Mouse (Mus musculus) forebrain, embryonic 13.5 days (tissue): ENCODE measurements around the gene Clec10a. TPM values are rescaled to one million over a fixed set of nuclear protein-coding genes. Genes with fewer than 3 reads are reported as not detected.

ENCODE experiments used
- ATAC-seq: fragments of 200-750 bp; cut with Nextera tagmentation; 2 replicates; pipeline ENCODE4 v1.8.0; 2017
- H3K27ac ChIP-seq: fragments of 300-500 bp; sonication (generic); 2 replicates; pipeline ENCODE4 v1.5.1; 2015; ENCODE audit warnings: inconsistent platforms, mild to moderate bottlenecking, moderate library complexity
- H3K27me3 ChIP-seq: fragments of 300-500 bp; sonication (generic); 2 replicates; pipeline ENCODE4 v1.6.1; 2015; ENCODE audit warnings: mild to moderate bottlenecking, inconsistent platforms
- H3K36me3 ChIP-seq: fragments of 300-500 bp; sonication (generic); 2 replicates; pipeline ENCODE4 v1.6.1; 2015; ENCODE audit warnings: mild to moderate bottlenecking, inconsistent platforms; ENCODE audit not compliant: poor library complexity, severe bottlenecking
- H3K4me1 ChIP-seq: fragments of 300-500 bp; sonication (generic); 2 replicates; pipeline ENCODE4 v1.6.1; 2015; ENCODE audit warnings: inconsistent platforms
- H3K4me2 ChIP-seq: fragments of 300-500 bp; sonication (generic); 2 replicates; pipeline ENCODE4 v1.6.1; 2015; ENCODE audit warnings: inconsistent platforms, mild to moderate bottlenecking, moderate library complexity
- H3K4me3 ChIP-seq: fragments of 300-500 bp; sonication (generic); 2 replicates; pipeline ENCODE4 v1.5.1; 2015; ENCODE audit warnings: mild to moderate bottlenecking, inconsistent platforms
- H3K9ac ChIP-seq: fragments of 300-500 bp; sonication (generic); 2 replicates; pipeline ENCODE4 v1.6.1; 2015; ENCODE audit warnings: mild to moderate bottlenecking, inconsistent platforms
- H3K9me3 ChIP-seq: fragments of 300-500 bp; sonication (generic); replicated peaks from 2 replicates; pipeline ENCODE4 v1.6.1; 2016; ENCODE audit warnings: inconsistent platforms
- WGBS: fragments of 180-500 bp; shearing (Covaris S2); methylation state at CpG from one replicate; pipeline ENCODE4 v1.1.7; 2015; 5-methylcytosine and 5-hydroxymethylcytosine counted together
- polyA plus RNA-seq: library from polyadenylated mRNA; unstranded; fragments of >200 nt; fragmentation: Nextera tagmentation; extraction: Ambion mirVana; gene quantifications from 2 replicates; pipeline ENCODE4 v1.2.1, GENCODE M21; 2015

The Clec10a gene
- polyA plus RNA-seq, 1 experiment from 2014 or later: 0.53 TPM

- Histone ChIP-seq H3K4me3 (no peak overlapping the region), H3K9me3 (no peaks in the 10 kb centered on the region), H3K27me3 (peaks cover 41% of the 10 kb centered on the region), H3K36me3 (no peaks in the 10 kb centered on the region), H3K27ac (no peak overlapping the region), H3K4me1 (peaks cover 18% of the 10 kb centered on the region), H3K9ac (0 out of 2 replicates have a peak overlapping the region, but pooled peaks have one; percentile 10), H3K4me2 (no peak overlapping the region)
- no peak for ATAC-seq
- WGBS: 90% methylated on average over 2 of the region's 2 CpGs
These were observed 54.7 kb downstream of the Clec10a start for GRCm38 (mm10) chr11:70210681-70211080.

GRCm38 (mm10) chr11:70211972-70212371 lies 56.0 kb downstream of the Clec10a start:
- Histone ChIP-seq H3K27me3 (peaks cover 54% of the 10 kb centered on the region), H3K9me3 (no peaks in the 10 kb centered on the region), H3K9ac (no peak overlapping the region), H3K4me2 (no peak overlapping the region), H3K4me1 (peaks cover 18% of the 10 kb centered on the region), H3K27ac (no peak overlapping the region), H3K36me3 (peaks cover 3% of the 10 kb centered on the region), H3K4me3 (no peak overlapping the region)
- no peak for ATAC-seq
- WGBS: 75% methylated on average over 6 of the region's 6 CpGs

- H3K4me3 ChIP-seq: peak within 1 kb of the TSS; percentile 33
- ATAC-seq: no peak
These were observed 56.4 kb downstream of the Clec10a start, which contains the start of gene Slc16a11 for GRCm38 (mm10) chr11:70212423-70212822. Slc16a11 (plus strand) TSS chr11:70212752.

GRCm38 (mm10) chr11:70212896-70213295 lies 56.9 kb downstream of the Clec10a start:
- no peak overlapping the region for H3K9ac ChIP-seq
- peaks cover 13% of the 10 kb centered on the region for H3K36me3 ChIP-seq
- no peak overlapping the region for H3K27ac ChIP-seq
- ATAC-seq: no peak
- peaks cover 18% of the 10 kb centered on the region for H3K4me1 ChIP-seq
- no peak overlapping the region for H3K4me3 ChIP-seq
- H3K9me3 ChIP-seq: no peaks in the 10 kb centered on the region
- WGBS: 7% methylated on average over 9 of the region's 9 CpGs
- no peak overlapping the region for H3K4me2 ChIP-seq
- H3K27me3 ChIP-seq: peaks cover 60% of the 10 kb centered on the region

More at GRCm38 (mm10) chr11:70212423-70212822, 56.4 kb downstream of the Clec10a start, which contains the start of gene Slc16a11:
- H3K9ac ChIP-seq: no peak within 1 kb of the TSS
- peaks cover 18% of the 10 kb centered on the region for H3K4me1 ChIP-seq
- H3K36me3 ChIP-seq: peaks cover 8% of the 10 kb centered on the region
- no peaks in the 10 kb centered on the region for H3K9me3 ChIP-seq
- peaks cover 59% of the 10 kb centered on the region for H3K27me3 ChIP-seq
- H3K27ac ChIP-seq: no peak within 1 kb of the TSS
- 65% methylated on average over 6 of the region's 6 CpGs for WGBS
- H3K4me2 ChIP-seq: peak within 1 kb of the TSS; percentile 60

- 4% methylated on average over 26 of the region's 26 CpGs for WGBS
These were observed 57.7 kb downstream of the Clec10a start for GRCm38 (mm10) chr11:70213736-70214135.

GRCm38 (mm10) chr11:70214191-70214855 lies 58.3 kb downstream of the Clec10a start:
- Histone ChIP-seq H3K4me3 (peak overlapping the region; percentile 33), H3K27ac (no peak overlapping the region), H3K27me3 (peaks cover 60% of the 10 kb centered on the region), H3K36me3 (peaks cover 14% of the 10 kb centered on the region), H3K9me3 (no peaks in the 10 kb centered on the region), H3K9ac (peak overlapping the region; percentile 56), H3K4me1 (peaks cover 30% of the 10 kb centered on the region), H3K4me2 (peak overlapping the region; percentile 60)
- ATAC-seq: 0 out of 2 replicates have a peak, but pooled peaks have one; percentile 44
- WGBS: under 1% methylated on average over 46 of the region's 46 CpGs

More at GRCm38 (mm10) chr11:70213736-70214135, 57.7 kb downstream of the Clec10a start:
- no peak for ATAC-seq
- Histone ChIP-seq H3K36me3 (peaks cover 14% of the 10 kb centered on the region), H3K27me3 (peaks cover 60% of the 10 kb centered on the region), H3K27ac (no peak overlapping the region), H3K4me3 (peak overlapping the region; percentile 33), H3K9ac (peak overlapping the region; percentile 56), H3K4me2 (peak overlapping the region; percentile 60), H3K9me3 (no peaks in the 10 kb centered on the region), H3K4me1 (peaks cover 24% of the 10 kb centered on the region)

GRCm38 (mm10) chr11:70214856-70215209 lies 58.8 kb downstream of the Clec10a start:
- Histone ChIP-seq H3K36me3 (peaks cover 14% of the 10 kb centered on the region), H3K27me3 (peaks cover 60% of the 10 kb centered on the region), H3K9ac (peak overlapping the region; percentile 56; the same call in 1 of the 2 replicates), H3K4me1 (peaks cover 35% of the 10 kb centered on the region), H3K27ac (no peak overlapping the region), H3K4me3 (peak overlapping the region; percentile 33), H3K9me3 (no peaks in the 10 kb centered on the region), H3K4me2 (peak overlapping the region; percentile 60)
- no peak for ATAC-seq
- 5% methylated on average over 18 of the region's 18 CpGs for WGBS

- H3K4me3 ChIP-seq: 0 out of 2 replicates have a peak overlapping the region, but pooled peaks have one; percentile 33
- peaks cover 14% of the 10 kb centered on the region for H3K36me3 ChIP-seq
- no peaks in the 10 kb centered on the region for H3K9me3 ChIP-seq
- peaks cover 39% of the 10 kb centered on the region for H3K4me1 ChIP-seq
- no peak overlapping the region for H3K9ac ChIP-seq
- H3K27ac ChIP-seq: no peak overlapping the region
- no peak for ATAC-seq
- H3K4me2 ChIP-seq: no peak overlapping the region
- H3K27me3 ChIP-seq: peaks cover 60% of the 10 kb centered on the region
- WGBS: 9% methylated on average over 22 of the region's 22 CpGs
These were observed 59.3 kb downstream of the Clec10a start for GRCm38 (mm10) chr11:70215301-70215700.

- WGBS: 68% methylated on average over 3 of the region's 3 CpGs
- Histone ChIP-seq H3K4me3 (no peak overlapping the region), H3K27ac (no peak overlapping the region), H3K27me3 (peaks cover 55% of the 10 kb centered on the region), H3K9me3 (no peaks in the 10 kb centered on the region), H3K4me2 (no peak overlapping the region), H3K36me3 (peaks cover 14% of the 10 kb centered on the region), H3K9ac (no peak overlapping the region), H3K4me1 (peaks cover 39% of the 10 kb centered on the region)
- no peak for ATAC-seq
These were observed 60.1 kb downstream of the Clec10a start for GRCm38 (mm10) chr11:70216103-70216502.

- no peak for ATAC-seq
- H3K9me3 ChIP-seq: no peaks in the 10 kb centered on the region
- H3K27ac ChIP-seq: no peak overlapping the region
- peaks cover 52% of the 10 kb centered on the region for H3K4me1 ChIP-seq
- WGBS: 93% methylated on average over 4 of the region's 4 CpGs
- peaks cover 14% of the 10 kb centered on the region for H3K36me3 ChIP-seq
- no peak overlapping the region for H3K4me3 ChIP-seq
- H3K27me3 ChIP-seq: peaks cover 45% of the 10 kb centered on the region
- H3K4me2 ChIP-seq: no peak overlapping the region
- no peak overlapping the region for H3K9ac ChIP-seq
These were observed 62.0 kb downstream of the Clec10a start for GRCm38 (mm10) chr11:70218039-70218438.

- Histone ChIP-seq H3K4me3 (peak overlapping the region; percentile 4; the same call in 1 of the 2 replicates), H3K27ac (no peak overlapping the region), H3K27me3 (peaks cover 36% of the 10 kb centered on the region), H3K9ac (peak overlapping the region; percentile 81), H3K9me3 (no peaks in the 10 kb centered on the region), H3K4me2 (peak overlapping the region; percentile 92), H3K4me1 (peaks cover 48% of the 10 kb centered on the region), H3K36me3 (peaks cover 14% of the 10 kb centered on the region)
- WGBS: 87% methylated on average over 15 of the region's 15 CpGs
- no peak for ATAC-seq
These were observed 62.9 kb downstream of the Clec10a start for GRCm38 (mm10) chr11:70218741-70219470.

- H3K9ac ChIP-seq: peak overlapping the region; percentile 81
- H3K4me1 ChIP-seq: peaks cover 38% of the 10 kb centered on the region
- peak overlapping the region; percentile 50 for H3K4me3 ChIP-seq
- peak overlapping the region; percentile 83; the same call in 1 of the 2 replicates for H3K27ac ChIP-seq
- peaks cover 36% of the 10 kb centered on the region for H3K27me3 ChIP-seq
- H3K4me2 ChIP-seq: peak overlapping the region; percentile 92
- H3K36me3 ChIP-seq: peaks cover 14% of the 10 kb centered on the region
- ATAC-seq: no peak
- H3K9me3 ChIP-seq: no peaks in the 10 kb centered on the region
- 62% methylated on average over 7 of the region's 7 CpGs for WGBS
These were observed 63.9 kb downstream of the Clec10a start for GRCm38 (mm10) chr11:70219873-70220272.
